8 mouse cellular contexts compared by ENCODE assay signal in the genomic region with DNA sequence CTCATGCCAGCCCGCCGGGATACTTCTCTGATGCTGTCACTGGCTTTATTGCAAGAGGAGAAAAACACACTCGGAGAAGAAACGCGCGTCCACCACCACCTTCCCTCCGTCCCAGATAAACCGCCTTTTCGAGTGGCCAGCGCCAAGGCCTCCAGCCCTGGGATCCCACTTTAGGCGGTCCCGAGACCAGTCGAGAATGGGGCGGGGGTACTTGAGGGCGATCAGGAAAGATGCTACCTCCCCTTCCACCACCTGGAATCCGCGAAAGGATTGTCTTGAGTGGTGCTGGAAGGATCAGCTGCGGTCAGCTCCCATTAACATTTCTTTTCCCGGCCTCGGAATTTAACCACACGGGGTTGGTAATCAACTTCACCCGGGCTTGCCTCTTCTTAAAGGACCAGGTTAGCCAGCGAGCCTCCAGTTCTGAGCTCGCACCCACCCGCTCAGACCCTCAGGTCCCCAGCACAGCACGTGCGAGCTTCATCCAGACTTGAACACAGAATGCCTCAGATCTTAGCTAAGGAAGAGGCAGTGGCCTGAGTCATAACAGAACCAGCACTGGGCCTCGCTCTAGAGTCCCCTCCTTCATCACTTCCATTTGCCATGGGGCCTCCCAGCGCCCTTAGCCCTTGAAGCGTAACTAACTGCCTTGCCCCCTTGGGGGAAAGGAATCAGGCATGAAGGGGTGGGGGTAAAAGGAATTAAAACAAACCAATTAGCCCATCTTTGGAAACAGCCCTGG.
DNase-seq lines count a peak whose midpoint lies in the region; ATAC-seq and TF ChIP-seq lines count a peak whose summit lies in the region.

No protein-coding gene starts in this region.

- H3K4me3 ChIP-seq in gastrocnemius, adult 2 months, result peak overlapping the region; percentile 86
- H3K4me3 ChIP-seq in forebrain, embryonic 10.5 days, result peak overlapping the region; percentile 69
- peak overlapping the region; percentile 73 for H3K4me3 ChIP-seq in midbrain, embryonic 13.5 days (replicated peaks)

- peaks cover 98% of the 10 kb centered on the region for H3K27me3 ChIP-seq in forebrain, embryonic 10.5 days (ENCODE audit: poor library complexity, severe bottlenecking)
- H3K27me3 ChIP-seq in midbrain, embryonic 13.5 days, result peaks cover 56% of the 10 kb centered on the region

- peak overlapping the region; percentile 97 for H3K4me2 ChIP-seq in midbrain, embryonic 13.5 days (replicated peaks)

- no peaks in the 10 kb centered on the region for H3K9me3 ChIP-seq in forebrain, embryonic 10.5 days
- no peaks in the 10 kb centered on the region for H3K9me3 ChIP-seq in midbrain, embryonic 13.5 days

- 1% methylated on average over 30 of the region's 30 CpGs for WGBS in forebrain, embryonic 10.5 days
- 2% methylated on average over 30 of the region's 30 CpGs for WGBS in midbrain, embryonic 13.5 days

- H3K36me3 ChIP-seq in forebrain, embryonic 10.5 days (replicated peaks), result no peaks in the 10 kb centered on the region
- no peaks in the 10 kb centered on the region for H3K36me3 ChIP-seq in midbrain, embryonic 13.5 days

- intact Hi-C loops in gastrocnemius, adult 2 months (cut with DNase I), result loop anchor here (5.0 kb wide), 1 partner anchor 61 kb away; no protein-coding TSS in a partner anchor

- peak overlapping the region; percentile 85 for H3K27ac ChIP-seq in gastrocnemius, adult 2 months
- H3K27ac ChIP-seq in forebrain, embryonic 10.5 days, result no peak overlapping the region
- no peak overlapping the region for H3K27ac ChIP-seq in midbrain, embryonic 13.5 days

- peak; percentile 29 for ATAC-seq in midbrain, embryonic 13.5 days

- no peak for DNase-seq in gastrocnemius, adult 2 months
- DNase-seq in gastrocnemius, postnatal 25 days, result no peak
- DNase-seq in forebrain, embryonic 10.5 days (ENCODE audit: extremely low spot score, low spot score), result peak; percentile 48
- peak; percentile 48 for DNase-seq in kidney, adult 9 months
- DNase-seq in cerebellum, adult 9-11 months, result no peak
- no peak for DNase-seq in cerebellum, postnatal 36 days
- no peak for DNase-seq in Muller cell, postnatal 12 days (ENCODE audit: inconsistent ontology term)

- peaks cover 35% of the 10 kb centered on the region for H3K4me1 ChIP-seq in forebrain, embryonic 10.5 days
- H3K4me1 ChIP-seq in midbrain, embryonic 13.5 days (replicated peaks), result peaks cover 35% of the 10 kb centered on the region

- H3K9ac ChIP-seq in midbrain, embryonic 13.5 days (replicated peaks), result peak overlapping the region; percentile 76

- no peak for TF ChIP-seq CTCF in gastrocnemius, adult 2 months (IDR thresholded peaks at IDR 0.05)

Comparison
In these comparisons a context has a peak if more than half of its experiments do, and no peak if none do; other contexts are left out.
1. DNase-seq: peak in forebrain, embryonic 10.5 days (single experiment) and kidney, adult 9 months (single experiment); none in gastrocnemius, adult 2 months (single experiment), gastrocnemius, postnatal 25 days (single experiment), cerebellum, adult 9-11 months (single experiment), cerebellum, postnatal 36 days (0 of 2) and Muller cell, postnatal 12 days (single experiment).
2. Peak in every context shown above with its lines, with median percentiles within 50 percentile points of each other: H3K4me3 ChIP-seq.